In genomic region chr8:4214006-4214980, GRCm38 (mm10) we compare ENCODE assay signal across 8 mouse cellular contexts. TPM values are rescaled to one million over a fixed set of nuclear protein-coding genes. Genes with fewer than 3 reads are reported as not detected.
DNase-seq lines count a peak whose midpoint lies in the region; ATAC-seq lines count a peak whose summit lies in the region.

No protein-coding gene starts in this region.

- 14% methylated on average over 33 of the region's 33 CpGs for WGBS in hindbrain, embryonic 14.5 days
- 14% methylated on average over 33 of the region's 33 CpGs for WGBS in midbrain, embryonic 15.5 days

- H3K9ac ChIP-seq in hindbrain, embryonic 14.5 days = peak overlapping the region; percentile 65
- H3K9ac ChIP-seq in midbrain, embryonic 15.5 days = peak overlapping the region; percentile 47

- peaks cover 88% of the 10 kb centered on the region for H3K27me3 ChIP-seq in erythroblast, embryonic 14.5 days (ENCODE audit: control insufficient read depth)
- no peaks in the 10 kb centered on the region for H3K27me3 ChIP-seq in hindbrain, embryonic 14.5 days (ENCODE audit: control insufficient read depth, insufficient read depth, low read length)
- H3K27me3 ChIP-seq in midbrain, embryonic 15.5 days (replicated peaks) = no peaks in the 10 kb centered on the region

- no peak for ATAC-seq in hindbrain, embryonic 14.5 days (ENCODE audit: low FRiP score)
- ATAC-seq in midbrain, embryonic 15.5 days (replicated peaks) = no peak

- DNase-seq in 416B (ENCODE audit: low read depth) = peak; percentile 99
- peak; percentile 73 for DNase-seq in T-cell, adult 2 months (ENCODE audit: low spot score)
- DNase-seq in hindbrain, embryonic 14.5 days (ENCODE audit: low spot score) = no peak
- DNase-seq in liver = peak; percentile 73
- DNase-seq in testis, postnatal 14 days (ENCODE audit: low spot score) = peak; percentile 46
- DNase-seq in layer of hippocampus, postnatal 14 days (ENCODE audit: low spot score in 2 of 2) = no peak

- H3K4me3 ChIP-seq in erythroblast, embryonic 14.5 days (replicated peaks) = peak overlapping the region; percentile 44
- H3K4me3 ChIP-seq in hindbrain, embryonic 14.5 days (replicated peaks; ENCODE audit: low read length) = peak overlapping the region; percentile 81
- H3K4me3 ChIP-seq in midbrain, embryonic 15.5 days = peak overlapping the region; percentile 48

- H3K4me2 ChIP-seq in hindbrain, embryonic 14.5 days (replicated peaks) = peak overlapping the region; percentile 97
- peak overlapping the region; percentile 91 for H3K4me2 ChIP-seq in midbrain, embryonic 15.5 days

- H3K9me3 ChIP-seq in erythroblast, embryonic 14.5 days (ENCODE audit: control insufficient read depth, low read length) = peaks cover 6% of the 10 kb centered on the region; the same call in 1 of the 2 replicates
- H3K9me3 ChIP-seq in hindbrain, embryonic 14.5 days (ENCODE audit: control insufficient read depth, low read length) = no peaks in the 10 kb centered on the region
- H3K9me3 ChIP-seq in midbrain, embryonic 15.5 days = no peaks in the 10 kb centered on the region

- H3K27ac ChIP-seq in hindbrain, embryonic 14.5 days = 0 out of 2 replicates have a peak overlapping the region, but pooled peaks have one; percentile 64
- peak overlapping the region; percentile 55 for H3K27ac ChIP-seq in midbrain, embryonic 15.5 days

- no peaks in the 10 kb centered on the region for H3K36me3 ChIP-seq in erythroblast, embryonic 14.5 days (ENCODE audit: control insufficient read depth)
- H3K36me3 ChIP-seq in hindbrain, embryonic 14.5 days (replicated peaks; ENCODE audit: control insufficient read depth, insufficient read depth) = peaks cover 39% of the 10 kb centered on the region
- peaks cover 14% of the 10 kb centered on the region for H3K36me3 ChIP-seq in midbrain, embryonic 15.5 days (replicated peaks)

- H3K4me1 ChIP-seq in erythroblast, embryonic 14.5 days (ENCODE audit: control insufficient read depth) = peaks cover 22% of the 10 kb centered on the region
- peaks cover 35% of the 10 kb centered on the region for H3K4me1 ChIP-seq in hindbrain, embryonic 14.5 days (replicated peaks; ENCODE audit: control insufficient read depth, insufficient read depth, low read length)
- H3K4me1 ChIP-seq in midbrain, embryonic 15.5 days = peaks cover 48% of the 10 kb centered on the region

RNA-seq across cellular contexts. Expression of gene Prr36, which starts 3.0 kb away (rescaled TPM):
- not detected in 2 replicates for polyA plus RNA-seq in erythroblast, embryonic 14.5 days (2012)
- 58.8 and 60.8 TPM in 2 replicates for polyA plus RNA-seq in hindbrain, embryonic 14.5 days (2014; fragmentation: Nextera tagmentation; extraction: Ambion mirVana)
- polyA plus RNA-seq in midbrain, embryonic 15.5 days (2015; fragmentation: Nextera tagmentation; extraction: Ambion mirVana) = 54.7 and 61.1 TPM in 2 replicates
- 10 to 100 TPM; 44.3 to 50.3 TPM for total RNA-seq in layer of hippocampus, postnatal 14 days (2021)

RNA-seq across cellular contexts. Expression of gene Lrrc8e, which starts 12.3 kb away (rescaled TPM):
- polyA plus RNA-seq in erythroblast, embryonic 14.5 days (2012) = 0.02 TPM in 1 of 2 replicates, not detected in the other
- 0.05 TPM in 1 of 2 replicates, not detected in the other for polyA plus RNA-seq in hindbrain, embryonic 14.5 days (2014; fragmentation: Nextera tagmentation; extraction: Ambion mirVana)
- 0.08 and 0.11 TPM in 2 replicates for polyA plus RNA-seq in midbrain, embryonic 15.5 days (2015; fragmentation: Nextera tagmentation; extraction: Ambion mirVana)
- total RNA-seq in layer of hippocampus, postnatal 14 days (2021) = under 1 TPM in 1 of 2 experiments, not detected in 1; 0.07 TPM

RNA-seq across cellular contexts. Expression of gene Map2k7, which starts 24.2 kb away (rescaled TPM):
- polyA plus RNA-seq in erythroblast, embryonic 14.5 days (2012) = 9.1 and 9.9 TPM in 2 replicates
- polyA plus RNA-seq in hindbrain, embryonic 14.5 days (2014; fragmentation: Nextera tagmentation; extraction: Ambion mirVana) = 19.5 and 21.4 TPM in 2 replicates
- polyA plus RNA-seq in midbrain, embryonic 15.5 days (2015; fragmentation: Nextera tagmentation; extraction: Ambion mirVana) = 34.0 and 35.7 TPM in 2 replicates
- total RNA-seq in layer of hippocampus, postnatal 14 days (2021) = 10 to 100 TPM; 81.2 to 84.5 TPM

RNA-seq across cellular contexts. Expression of gene Gm49320, which starts 24.4 kb away (rescaled TPM):
- 0.25 and 0.38 TPM in 2 replicates for polyA plus RNA-seq in erythroblast, embryonic 14.5 days (2012)
- polyA plus RNA-seq in hindbrain, embryonic 14.5 days (2014; fragmentation: Nextera tagmentation; extraction: Ambion mirVana) = 1.0 and 1.6 TPM in 2 replicates
- 1.0 and 1.8 TPM in 2 replicates for polyA plus RNA-seq in midbrain, embryonic 15.5 days (2015; fragmentation: Nextera tagmentation; extraction: Ambion mirVana)
- total RNA-seq in layer of hippocampus, postnatal 14 days (2021) = under 1 TPM in 1 of 2 experiments, not detected in 1; 0.14 TPM

RNA-seq across cellular contexts. Expression of gene Tgfbr3l, which starts 33.7 kb away (rescaled TPM):
- polyA plus RNA-seq in erythroblast, embryonic 14.5 days (2012) = 1.1 and 1.3 TPM in 2 replicates
- 2.5 and 3.3 TPM in 2 replicates for polyA plus RNA-seq in hindbrain, embryonic 14.5 days (2014; fragmentation: Nextera tagmentation; extraction: Ambion mirVana)
- polyA plus RNA-seq in midbrain, embryonic 15.5 days (2015; fragmentation: Nextera tagmentation; extraction: Ambion mirVana) = 5.2 and 6.6 TPM in 2 replicates
- 10 to 100 TPM in 1 of 2 experiments, 1 to 10 TPM in 1; 7.5 to 10.6 TPM for total RNA-seq in layer of hippocampus, postnatal 14 days (2021)

Comparison
In these comparisons a context has a peak if more than half of its experiments do, and no peak if none do; other contexts are left out.
1. DNase-seq: peak in 416B (single experiment), T-cell, adult 2 months (single experiment), liver (single experiment) and testis, postnatal 14 days (single experiment); none in hindbrain, embryonic 14.5 days (single experiment) and layer of hippocampus, postnatal 14 days (0 of 2).
2. RNA of gene Prr36, which starts 3.0 kb away (polyA plus RNA-seq): 54.7 to 61.1 TPM in midbrain, embryonic 15.5 days and 58.8 to 60.8 TPM in hindbrain, embryonic 14.5 days; not detected in erythroblast, embryonic 14.5 days; every median in the first group is over 10 times any median in the second.
3. Peak in every context shown above with its lines, with median percentiles within 50 percentile points of each other: H3K4me3 ChIP-seq.